Mouse (Mus musculus): Measurements from ENCODE around the gene Jagn1. TPM values are rescaled to one million over a fixed set of nuclear protein-coding genes. Genes with fewer than 3 reads are reported as not detected.

Gene Jagn1
- polyA plus RNA-seq, 1 experiment from 2014 or later: 75.1 TPM

GRCm38 (mm10) chr6:113489410-113489809 lies 47.0 kb downstream of the Jagn1 start:
- WGBS: 94% methylated on average over 14 of the region's 14 CpGs
- Histone ChIP-seq H3K27me3 (ENCODE audit: control insufficient read depth, insufficient read depth, low read length) (no peaks in the 10 kb centered on the region), H3K9ac (ENCODE audit: low read depth, low read length) (no peak overlapping the region), H3K27ac (ENCODE audit: low read depth, low read length) (no peak overlapping the region), H3K4me3 (ENCODE audit: low read depth, low read length) (no peak overlapping the region), H3K4me1 (replicated peaks; ENCODE audit: control insufficient read depth, insufficient read depth, low read length) (no peaks in the 10 kb centered on the region), H3K36me3 (ENCODE audit: control insufficient read depth, insufficient read depth, low read length) (peaks cover 3% of the 10 kb centered on the region; the same call in 1 of the 2 replicates), H3K9me3 (ENCODE audit: control insufficient read depth, low read length) (no peaks in the 10 kb centered on the region), H3K4me2 (replicated peaks; ENCODE audit: low read depth, low read length) (no peak overlapping the region)
- DNase-seq (ENCODE audit: low spot score) (no peak), ATAC-seq (ENCODE audit: low FRiP score) (no peak)

GRCm38 (mm10) chr6:113492101-113492864 lies 49.9 kb downstream of the Jagn1 start:
- Histone ChIP-seq H3K4me3 (ENCODE audit: low read depth, low read length) (no peak overlapping the region), H3K4me2 (replicated peaks; ENCODE audit: low read depth, low read length) (no peak overlapping the region), H3K27me3 (ENCODE audit: control insufficient read depth, insufficient read depth, low read length) (peaks cover 6% of the 10 kb centered on the region), H3K9me3 (ENCODE audit: control insufficient read depth, low read length) (no peaks in the 10 kb centered on the region), H3K27ac (ENCODE audit: low read depth, low read length) (no peak overlapping the region), H3K4me1 (replicated peaks; ENCODE audit: control insufficient read depth, insufficient read depth, low read length) (0 out of 2 replicates have a peak, but pooled peaks cover 2% of the 10 kb centered on the region), H3K36me3 (ENCODE audit: control insufficient read depth, insufficient read depth, low read length) (peaks cover 3% of the 10 kb centered on the region; the same call in 1 of the 2 replicates), H3K9ac (ENCODE audit: low read depth, low read length) (no peak overlapping the region)
- ATAC-seq (ENCODE audit: low FRiP score) (no peak), DNase-seq (ENCODE audit: low spot score) (no peak)
- WGBS: 78% methylated on average over 24 of the region's 24 CpGs

- Histone ChIP-seq H3K9me3 (ENCODE audit: control insufficient read depth, low read length) (no peaks in the 10 kb centered on the region), H3K9ac (ENCODE audit: low read depth, low read length) (peak overlapping the region; percentile 28; the same call in 1 of the 2 replicates), H3K4me1 (replicated peaks; ENCODE audit: control insufficient read depth, insufficient read depth, low read length) (0 out of 2 replicates have a peak, but pooled peaks cover 2% of the 10 kb centered on the region), H3K27me3 (ENCODE audit: control insufficient read depth, insufficient read depth, low read length) (peaks cover 6% of the 10 kb centered on the region), H3K36me3 (ENCODE audit: control insufficient read depth, insufficient read depth, low read length) (peaks cover 3% of the 10 kb centered on the region; the same call in 1 of the 2 replicates), H3K4me2 (replicated peaks; ENCODE audit: low read depth, low read length) (peak overlapping the region; percentile 37), H3K27ac (ENCODE audit: low read depth, low read length) (peak overlapping the region; percentile 6; the same call in 1 of the 2 replicates), H3K4me3 (ENCODE audit: low read depth, low read length) (peak overlapping the region; percentile 29)
- WGBS: under 1% methylated on average over 54 of the region's 54 CpGs
- peak; percentile 86 for DNase-seq (ENCODE audit: low spot score)
- peak; percentile 78 for ATAC-seq (ENCODE audit: low FRiP score)
Observed at GRCm38 (mm10) chr6:113494258-113494788, 52.0 kb downstream of the Jagn1 start.

- Histone ChIP-seq H3K4me3 (ENCODE audit: low read depth, low read length) (no peak overlapping the region), H3K4me1 (replicated peaks; ENCODE audit: control insufficient read depth, insufficient read depth, low read length) (0 out of 2 replicates have a peak, but pooled peaks cover 2% of the 10 kb centered on the region), H3K27me3 (ENCODE audit: control insufficient read depth, insufficient read depth, low read length) (peaks cover 6% of the 10 kb centered on the region), H3K9ac (ENCODE audit: low read depth, low read length) (0 out of 2 replicates have a peak overlapping the region, but pooled peaks have one; percentile 24), H3K4me2 (replicated peaks; ENCODE audit: low read depth, low read length) (peak overlapping the region; percentile 37), H3K9me3 (ENCODE audit: control insufficient read depth, low read length) (no peaks in the 10 kb centered on the region), H3K36me3 (ENCODE audit: control insufficient read depth, insufficient read depth, low read length) (peaks cover 3% of the 10 kb centered on the region; the same call in 1 of the 2 replicates), H3K27ac (ENCODE audit: low read depth, low read length) (no peak overlapping the region)
- ATAC-seq (ENCODE audit: low FRiP score) (peak; percentile 19; the same call in 1 of the 2 replicates), DNase-seq (ENCODE audit: low spot score) (no peak)
- WGBS: 52% methylated on average over 28 of the region's 28 CpGs
Observed at GRCm38 (mm10) chr6:113495071-113495675, 52.8 kb downstream of the Jagn1 start.

Other genes with a start within 250 kb of the Jagn1 start
- gene Lhfpl4, start 247.2 kb upstream of the Jagn1 start, polyA plus RNA-seq (2014; fragmentation: Nextera tagmentation; extraction: Ambion mirVana): 7.0 and 7.9 TPM in 2 replicates
- gene Mtmr14, start 204.7 kb upstream of the Jagn1 start, polyA plus RNA-seq (2014; fragmentation: Nextera tagmentation; extraction: Ambion mirVana): 44.7 and 46.8 TPM in 2 replicates
- 0.24 and 0.29 TPM in 2 replicates for gene Cpne9, start 160.3 kb upstream of the Jagn1 start, polyA plus RNA-seq (2014; fragmentation: Nextera tagmentation; extraction: Ambion mirVana)
- gene Brpf1, start 135.4 kb upstream of the Jagn1 start, polyA plus RNA-seq (2014; fragmentation: Nextera tagmentation; extraction: Ambion mirVana): 19.4 and 22.0 TPM in 2 replicates
- 10.5 and 10.6 TPM in 2 replicates for gene Ogg1, start 115.6 kb upstream of the Jagn1 start, polyA plus RNA-seq (2014; fragmentation: Nextera tagmentation; extraction: Ambion mirVana)
- gene Camk1, start 98.6 kb upstream of the Jagn1 start, polyA plus RNA-seq (2014; fragmentation: Nextera tagmentation; extraction: Ambion mirVana): 56.3 and 57.7 TPM in 2 replicates
- gene Tada3, start 64.7 kb upstream of the Jagn1 start, polyA plus RNA-seq (2014; fragmentation: Nextera tagmentation; extraction: Ambion mirVana): 56.3 and 60.2 TPM in 2 replicates
- 208 and 210 TPM in 2 replicates for gene Arpc4, start 64.5 kb upstream of the Jagn1 start, polyA plus RNA-seq (2014; fragmentation: Nextera tagmentation; extraction: Ambion mirVana)
- 4.1 and 4.2 TPM in 2 replicates for gene Ttll3, start 53.3 kb upstream of the Jagn1 start, polyA plus RNA-seq (2014; fragmentation: Nextera tagmentation; extraction: Ambion mirVana)
- gene Rpusd3, start 23.2 kb upstream of the Jagn1 start, polyA plus RNA-seq (2014; fragmentation: Nextera tagmentation; extraction: Ambion mirVana): 23.0 and 26.3 TPM in 2 replicates
- not detected in 2 replicates for gene Cidec, start 6.8 kb upstream of the Jagn1 start, polyA plus RNA-seq (2014; fragmentation: Nextera tagmentation; extraction: Ambion mirVana)
- 0.77 and 0.88 TPM in 2 replicates for gene Il17re, start 15.9 kb downstream of the Jagn1 start, polyA plus RNA-seq (2014; fragmentation: Nextera tagmentation; extraction: Ambion mirVana)
- 2.7 and 3.2 TPM in 2 replicates for gene Il17rc, start 28.9 kb downstream of the Jagn1 start, polyA plus RNA-seq (2014; fragmentation: Nextera tagmentation; extraction: Ambion mirVana)
- 29.6 and 32.6 TPM in 2 replicates for gene Creld1, start 40.7 kb downstream of the Jagn1 start, polyA plus RNA-seq (2014; fragmentation: Nextera tagmentation; extraction: Ambion mirVana)
- 0.73 and 0.77 TPM in 2 replicates for gene Prrt3, start 59.4 kb downstream of the Jagn1 start, polyA plus RNA-seq (2014; fragmentation: Nextera tagmentation; extraction: Ambion mirVana)
- 90.5 and 90.7 TPM in 2 replicates for gene Emc3, start 89.1 kb downstream of the Jagn1 start, polyA plus RNA-seq (2014; fragmentation: Nextera tagmentation; extraction: Ambion mirVana)
- gene Fancd2, start 89.1 kb downstream of the Jagn1 start, polyA plus RNA-seq (2014; fragmentation: Nextera tagmentation; extraction: Ambion mirVana): 10.8 and 14.3 TPM in 2 replicates
- 0.45 TPM in 1 of 2 replicates, not detected in the other for gene Fancd2os, start 158.1 kb downstream of the Jagn1 start, polyA plus RNA-seq (2014; fragmentation: Nextera tagmentation; extraction: Ambion mirVana)
- 221 and 224 TPM in 2 replicates for gene Brk1, start 162.2 kb downstream of the Jagn1 start, polyA plus RNA-seq (2014; fragmentation: Nextera tagmentation; extraction: Ambion mirVana)
- 63.0 and 64.4 TPM in 2 replicates for gene Vhl, start 181.4 kb downstream of the Jagn1 start, polyA plus RNA-seq (2014; fragmentation: Nextera tagmentation; extraction: Ambion mirVana)
- 1.6 and 1.9 TPM in 2 replicates for gene Irak2, start 195.9 kb downstream of the Jagn1 start, polyA plus RNA-seq (2014; fragmentation: Nextera tagmentation; extraction: Ambion mirVana)